Mouse (Mus musculus) retina, adult 2 months (tissue): ENCODE measurements at regions not wholly inside any gene's neighbourhood (a gene's known extent, or its start where the extent isn't known, plus 50 kb on each side); places are given as distances from the start of the nearest gene placed in this dataset.
"Not testable (repeated sequence)": the region's sequence is repeated elsewhere in the genome, so short reads cannot be mapped to it uniquely, and the experiment has no call there.

Experiments
- DNase-seq: peaks from one replicate; pipeline ENCODE4 v3.0.0-alpha.2; 2012; ENCODE audit warnings: low read depth, low spot score

DNA sequence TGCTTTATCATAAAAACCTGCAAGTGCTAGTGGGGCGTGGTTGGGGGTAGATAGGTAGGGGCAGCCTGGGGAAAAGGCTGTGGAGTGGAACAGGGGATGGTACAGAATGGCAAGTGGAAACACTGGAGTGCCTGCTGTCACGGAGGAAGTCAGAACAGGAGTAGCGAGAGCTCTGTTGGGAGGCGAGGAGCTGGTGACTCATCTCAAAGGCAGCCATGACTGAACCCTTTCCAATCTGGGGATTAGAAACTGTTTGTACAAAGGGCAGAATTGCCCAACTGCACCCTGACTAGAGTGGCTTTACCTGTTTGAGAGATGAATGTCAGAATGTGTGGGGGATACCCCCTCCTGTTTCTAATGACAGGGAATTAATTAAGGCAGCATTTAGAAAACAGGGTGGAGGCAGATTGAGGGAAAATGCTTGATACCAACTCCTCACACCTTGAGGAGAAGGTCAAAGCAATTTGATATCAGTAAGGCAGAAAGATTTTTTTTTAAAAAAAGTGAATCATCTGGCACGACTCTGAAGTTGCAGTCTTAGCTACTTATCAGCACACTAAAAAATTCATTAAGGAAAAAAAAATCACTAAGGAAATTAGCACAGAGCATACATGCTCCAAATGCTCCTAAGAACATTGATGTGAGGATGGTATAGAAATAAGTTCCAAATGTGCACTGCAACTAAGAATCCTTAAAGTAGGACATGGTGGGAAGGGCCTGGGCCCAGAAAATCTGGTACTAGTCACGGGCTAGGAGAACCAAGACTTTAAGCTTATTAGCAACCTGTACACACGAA, 54.7 kb upstream of the Usp25 start:
- no peak for DNase-seq

DNA sequence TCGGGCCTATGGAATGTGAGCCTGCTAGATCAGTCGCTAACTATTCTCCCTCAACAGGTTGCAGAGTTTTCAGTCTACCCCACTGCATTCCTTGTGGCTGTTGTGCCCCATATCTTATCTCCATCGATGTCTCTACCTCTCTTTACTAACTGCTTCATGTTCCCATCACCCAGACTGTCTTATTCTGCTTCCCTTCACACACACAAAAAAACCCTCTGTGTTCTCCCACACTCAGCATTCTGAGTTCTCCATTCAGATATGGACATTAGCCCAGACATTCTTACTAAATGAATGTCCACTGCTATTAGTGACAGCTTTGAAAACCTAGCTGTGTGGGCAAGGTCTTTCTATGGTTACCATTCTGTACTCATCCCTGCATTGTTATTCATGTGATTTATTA, 56.0 kb upstream of the Usp25 start:
- DNase-seq, result no peak

- no peak for DNase-seq
Observed at GRCm38 (mm10) chr16:76957090-76957489, 56.4 kb upstream of the Usp25 start.

GRCm38 (mm10) chr16:76950836-76951486, 62.5 kb upstream of the Usp25 start:
- DNase-seq, result no peak

GRCm38 (mm10) chr16:76947011-76947410, 66.5 kb upstream of the Usp25 start:
- DNase-seq, result no peak

- no peak for DNase-seq
Observed at GRCm38 (mm10) chr16:76938128-76938527, 75.4 kb upstream of the Usp25 start.

DNA sequence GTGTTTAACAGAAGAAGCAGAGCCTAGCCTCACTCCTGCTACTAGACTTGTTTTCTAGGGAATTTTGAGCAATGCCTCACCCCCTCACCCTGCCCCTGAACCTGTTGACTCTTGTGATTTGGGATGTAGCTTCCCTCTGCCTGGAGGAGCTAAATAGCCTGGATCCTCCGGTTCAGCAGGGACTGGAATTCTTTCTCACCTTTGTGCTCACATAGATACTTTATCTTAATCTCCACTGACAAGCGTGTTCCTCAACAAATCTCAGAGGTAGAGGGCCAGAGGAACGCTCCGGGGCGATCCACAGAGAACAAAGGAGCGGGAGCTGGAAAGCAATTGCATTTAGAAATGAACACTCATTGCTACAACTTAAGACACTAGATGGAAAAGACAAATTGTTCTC, 85.6 kb upstream of the Usp25 start:
- no peak for DNase-seq

DNA sequence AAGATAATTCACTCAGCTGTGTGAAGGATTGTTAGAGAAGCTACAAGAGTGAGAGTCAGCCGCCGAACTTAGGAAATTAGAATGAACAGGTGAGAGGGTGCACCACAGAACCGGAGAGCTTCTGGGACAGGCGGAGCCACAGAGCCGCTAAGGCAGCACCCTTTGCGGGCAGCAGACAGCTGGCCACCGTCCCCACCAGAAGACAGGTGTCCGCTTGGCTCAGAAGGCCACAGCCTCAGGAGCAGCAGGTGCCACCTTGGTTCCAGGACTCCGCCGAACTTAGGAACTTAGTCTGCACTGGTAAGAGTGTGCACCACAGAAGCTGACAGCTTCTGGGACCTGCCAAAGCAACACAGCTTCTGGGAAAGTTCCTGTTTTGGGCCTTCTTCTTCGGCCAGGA, 93.4 kb upstream of the Usp25 start:
- DNase-seq, result not testable (repeated sequence)

GRCm38 (mm10) chr16:76918598-76918997, 94.9 kb upstream of the Usp25 start:
- no peak for DNase-seq

DNA sequence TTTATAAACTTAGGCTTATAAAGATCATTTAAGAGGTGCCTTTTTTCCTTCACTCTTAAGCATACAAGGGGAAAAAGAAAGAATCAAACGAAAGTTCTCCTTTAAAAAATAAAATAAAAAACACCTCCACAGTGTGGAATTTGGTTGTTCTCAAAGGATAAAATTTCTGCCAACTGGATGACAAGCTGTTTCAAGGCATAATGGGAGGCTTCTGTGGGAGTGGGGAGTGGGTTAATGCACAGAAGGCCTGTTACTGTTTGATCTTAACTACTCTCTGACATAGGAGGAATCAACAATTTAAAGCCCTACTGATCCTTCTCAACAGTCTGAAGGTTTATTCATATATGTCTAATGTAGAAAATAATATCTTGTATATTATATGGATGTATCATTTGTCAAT, 99.2 kb upstream of the Usp25 start:
- DNase-seq, result no peak

GRCm38 (mm10) chr16:76905205-76905996, 108.1 kb upstream of the Usp25 start:
- DNase-seq, result no peak

- DNase-seq, result no peak
Observed at GRCm38 (mm10) chr16:76899083-76899482, 114.4 kb upstream of the Usp25 start.

DNA sequence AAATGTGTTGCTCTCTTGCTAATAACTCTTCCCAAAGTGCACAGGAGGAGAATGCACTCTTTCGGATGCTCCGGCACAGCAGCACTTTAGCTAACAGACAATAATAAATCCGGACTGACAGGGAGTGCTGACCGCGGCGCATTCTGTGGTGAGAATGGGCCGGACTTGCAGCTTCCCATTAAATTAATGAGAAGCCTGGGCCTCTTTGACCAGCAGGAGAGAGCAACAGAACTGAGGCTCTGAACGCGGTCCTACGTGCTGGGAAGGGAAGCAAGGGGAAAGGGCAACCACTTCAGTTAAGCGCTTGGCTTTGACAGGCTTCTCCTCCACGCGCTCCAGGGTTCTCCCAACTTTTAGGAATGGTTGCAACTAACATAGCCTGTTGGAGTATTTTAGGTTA, 117.2 kb upstream of the Usp25 start:
- DNase-seq, result no peak

DNA sequence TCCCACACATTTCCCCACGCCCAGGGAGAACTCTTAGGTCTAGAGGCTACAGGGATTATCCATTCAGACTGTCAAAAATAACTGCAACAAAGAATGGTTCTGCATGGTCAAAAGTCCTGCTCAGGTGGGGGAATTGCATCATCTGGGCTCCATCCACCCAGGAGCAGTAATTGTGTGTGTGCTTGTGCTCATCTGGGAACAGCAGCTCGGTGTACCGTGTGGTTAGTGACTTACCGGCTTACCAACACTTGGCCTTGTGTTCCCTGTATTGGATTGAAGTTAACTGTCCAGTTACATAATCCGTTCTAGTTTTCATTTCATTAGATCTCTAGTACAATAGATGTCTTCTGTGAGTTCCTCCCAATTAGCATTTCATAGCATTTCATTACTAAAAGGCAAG, 117.7 kb upstream of the Usp25 start:
- DNase-seq, result no peak

- DNase-seq, result no peak
Observed at GRCm38 (mm10) chr16:76878576-76878975, 134.9 kb upstream of the Usp25 start.

DNA sequence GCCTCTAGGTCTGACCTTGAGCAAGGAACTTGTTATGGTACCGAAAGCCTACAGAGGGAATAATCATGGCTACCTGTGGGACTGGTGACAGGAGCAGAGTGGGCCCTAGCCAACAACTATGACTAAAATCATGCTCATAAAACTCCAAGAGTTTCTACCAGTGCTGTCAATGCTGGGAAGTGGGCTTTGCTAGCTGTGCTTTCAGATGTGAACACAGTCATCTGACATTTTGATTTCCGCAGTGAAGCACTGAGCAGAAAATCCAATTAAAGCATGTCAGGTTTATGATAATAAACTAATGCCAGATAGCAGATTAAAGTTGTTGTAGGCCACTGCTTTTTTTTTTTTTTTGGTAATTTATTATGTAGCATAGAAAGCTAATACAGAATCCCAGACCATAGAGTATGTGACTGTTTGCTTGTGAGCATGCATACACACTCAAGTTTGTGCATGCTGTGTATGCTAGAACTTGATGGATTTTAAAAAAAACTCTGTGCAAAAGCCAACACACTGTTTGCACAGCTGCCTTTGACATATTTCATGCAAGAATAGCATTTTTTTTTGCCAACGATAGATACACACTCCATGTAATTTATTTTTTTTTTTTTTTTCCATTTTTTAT, 138.0 kb upstream of the Usp25 start:
- DNase-seq, result no peak

DNA sequence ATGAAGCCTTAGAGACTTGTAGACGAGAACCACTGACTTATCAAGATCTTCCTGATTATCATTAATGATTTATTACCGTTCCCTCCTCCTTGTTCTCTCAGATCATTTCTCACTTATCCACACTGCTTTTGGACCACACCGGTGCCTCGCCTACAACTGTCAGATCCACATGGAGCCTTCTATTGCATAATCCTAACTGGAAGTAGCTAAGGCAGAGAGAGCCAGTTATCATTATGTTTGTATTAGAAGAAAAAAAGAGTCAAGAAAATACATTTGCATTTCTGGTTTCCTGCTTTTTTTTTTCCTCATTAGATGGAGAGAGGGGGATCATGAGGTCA, 147.1 kb upstream of the Usp25 start:
- no peak for DNase-seq

GRCm38 (mm10) chr16:76865731-76866464, 147.6 kb upstream of the Usp25 start:
- peak; percentile 25 for DNase-seq

DNA sequence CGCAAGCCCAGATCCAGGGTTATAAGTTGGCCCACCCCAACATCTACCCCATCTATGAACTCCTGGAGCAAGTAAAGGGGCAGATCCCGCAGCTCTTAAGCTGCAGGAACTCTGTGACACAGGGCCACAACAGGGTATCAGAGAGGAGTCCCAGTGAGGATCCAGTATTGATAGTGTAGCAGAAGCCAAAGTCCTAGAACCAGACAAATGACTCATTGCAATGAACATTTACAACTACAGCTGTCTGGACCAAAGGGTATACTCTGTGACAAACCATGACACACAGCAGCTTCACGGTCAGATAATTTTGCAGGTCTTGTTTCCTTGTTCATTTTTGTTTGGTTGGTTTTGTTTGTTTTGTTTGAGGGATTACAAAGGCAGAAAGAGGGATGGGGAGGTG, 149.1 kb upstream of the Usp25 start:
- DNase-seq, result no peak

- DNase-seq, result no peak
Observed at GRCm38 (mm10) chr16:76855797-76856196, 157.7 kb upstream of the Usp25 start.

GRCm38 (mm10) chr16:76851396-76851795, 162.1 kb upstream of the Usp25 start:
- DNase-seq, result no peak

DNA sequence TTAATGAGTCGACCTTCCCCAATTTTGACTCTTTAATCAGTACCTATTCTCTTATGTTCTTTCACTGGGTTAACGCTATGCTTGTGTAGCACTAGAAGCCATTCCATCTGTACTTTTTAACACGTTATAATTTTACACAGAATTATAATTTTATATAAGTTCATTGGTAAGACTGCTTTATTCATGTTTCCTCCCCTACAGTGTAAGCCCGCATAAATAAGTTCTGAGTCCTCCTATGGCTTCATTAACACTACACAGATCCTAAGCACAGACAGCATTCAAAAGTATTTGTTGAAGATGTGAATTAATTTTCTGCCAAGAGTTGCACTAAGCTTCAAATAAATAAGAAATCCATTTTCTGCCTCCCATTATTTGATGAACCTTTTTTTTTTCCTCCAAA, 176.1 kb upstream of the Usp25 start:
- no peak for DNase-seq
